In genomic region chr7:25585351-25586204, GRCm38 (mm10) we compare ENCODE assay signal across 33 mouse cellular contexts. TPM values are rescaled to one million over a fixed set of nuclear protein-coding genes. Genes with fewer than 3 reads are reported as not detected.
DNase-seq lines count a peak whose midpoint lies in the region; TF ChIP-seq lines count a peak whose summit lies in the region.
"Had no signal": no experiment of that assay in that cellular context is flagged by ENCODE, and none has a peak within 500 bp of the region (broad histone marks: within the 10 kb centered on the region; RNA-seq: fewer than 3 reads in every experiment).

No protein-coding gene starts in this region.

- DNase-seq in heart, embryonic 10.5 days (ENCODE audit: low spot score), result peak; percentile 51
- no peak for DNase-seq in heart, adult 18-20 months
- DNase-seq in spleen, postnatal 36 days (ENCODE audit: low spot score in 2 of 2), result peak; percentile 64 to 67
- DNase-seq in spleen, postnatal 14 days (ENCODE audit: low spot score in 2 of 2), result no peak
- DNase-seq in lung, adult 18-20 months, result no peak
- DNase-seq in kidney, postnatal 4 days, result no peak
- DNase-seq: adrenal gland, postnatal 10 days; cerebellum, adult 11-12 months; cerebellum, adult 8-10 months; cerebellum, postnatal 10 days; cerebellum, postnatal 36 days; forebrain, postnatal 0 days; gastrocnemius, adult 2 months; gastrocnemius, postnatal 14 days; heart, adult 2 months; heart, postnatal 36 days had no signal

- no peak overlapping the region for H3K27ac ChIP-seq in heart, embryonic 10.5 days
- H3K27ac ChIP-seq in bone marrow, adult 2 months (ENCODE audit: control insufficient read depth, insufficient read depth, low read depth, low read length, poor library complexity), result peak overlapping the region; percentile 44
- H3K27ac ChIP-seq: forebrain, embryonic 10.5 days; gastrocnemius, adult 2 months; heart, adult 2 months; hindbrain, embryonic 10.5 days; hindbrain, embryonic 13.5 days; intestine, embryonic 15.5 days had no signal

- H3K9me3 ChIP-seq in heart, embryonic 10.5 days, result no peaks in the 10 kb centered on the region
- H3K9me3 ChIP-seq: G1E; hindbrain, embryonic 13.5 days; intestine, embryonic 15.5 days had no signal

- TF ChIP-seq POLR2A in bone marrow, adult 2 months (IDR thresholded peaks at IDR 0.05; ENCODE audit: borderline replicate concordance, control insufficient read depth, low read depth, low read length), result no peak

- TF ChIP-seq CTCF in bone marrow, adult 2 months (IDR thresholded peaks at IDR 0.05; ENCODE audit: control insufficient read depth, insufficient read depth, low read length), result no peak

- no peak overlapping the region for H3K4me3 ChIP-seq in heart, embryonic 10.5 days
- no peak overlapping the region for H3K4me3 ChIP-seq in bone marrow, adult 2 months (replicated peaks; ENCODE audit: control insufficient read depth, low read depth, low read length)
- H3K4me3 ChIP-seq: forebrain, embryonic 10.5 days; gastrocnemius, adult 2 months; heart, adult 2 months; hindbrain, embryonic 10.5 days; hindbrain, embryonic 13.5 days; intestine, embryonic 15.5 days had no signal

- no peaks in the 10 kb centered on the region for H3K36me3 ChIP-seq in heart, embryonic 10.5 days
- H3K36me3 ChIP-seq: forebrain, embryonic 10.5 days; G1E; hindbrain, embryonic 10.5 days; hindbrain, embryonic 13.5 days; intestine, embryonic 15.5 days had no signal

- no peaks in the 10 kb centered on the region for H3K4me1 ChIP-seq in heart, embryonic 10.5 days
- no peaks in the 10 kb centered on the region; the same call in 1 of the 2 replicates for H3K4me1 ChIP-seq in bone marrow, adult 2 months (ENCODE audit: control insufficient read depth, insufficient read depth, low read length)
- H3K4me1 ChIP-seq: forebrain, embryonic 10.5 days; hindbrain, embryonic 10.5 days; hindbrain, embryonic 13.5 days; intestine, embryonic 15.5 days had no signal

- 73% methylated on average over 9 of the region's 9 CpGs for WGBS in heart, embryonic 10.5 days
- 68% methylated on average over 9 of the region's 9 CpGs for WGBS in bone marrow, adult 2 months

- no peaks in the 10 kb centered on the region for H3K27me3 ChIP-seq in heart, embryonic 10.5 days (ENCODE audit: insufficient read depth, poor library complexity, severe bottlenecking)
- H3K27me3 ChIP-seq: hindbrain, embryonic 13.5 days; intestine, embryonic 15.5 days had no signal

RNA-seq across cellular contexts. Expression of gene Erich4, which starts 30.1 kb away (rescaled TPM):
- polyA plus RNA-seq in heart, embryonic 10.5 days (2016; fragmentation: Nextera tagmentation; extraction: Ambion mirVana), result not detected in 2 replicates
- under 1 TPM in 1 of 2 experiments, not detected in 1; 0.50 TPM for total RNA-seq in heart, adult 18-20 months (2021)
- not detected in 2 replicates for polyA plus RNA-seq in bone marrow, adult 2 months (2011; ENCODE audit: insufficient read depth, insufficient read length, low replicate concordance, missing spikeins)
- total RNA-seq: adrenal gland, adult 18-20 months; adrenal gland, postnatal 10 days; forebrain, postnatal 0 days; G1E; gastrocnemius, adult 2 months; gastrocnemius, postnatal 14 days; gastrocnemius, postnatal 4 days had no signal
- polyA plus RNA-seq: embryonic facial prominence, embryonic 11.5 days; embryonic facial prominence, embryonic 14.5 days; forebrain, embryonic 10.5 days; forebrain, embryonic 14.5 days; forebrain, postnatal 0 days; G1E; heart, adult 2 months; heart, embryonic 11.5 days; heart, embryonic 14.5 days; hindbrain, embryonic 10.5 days; hindbrain, embryonic 13.5 days; hindbrain, embryonic 16.5 days; Patski had no signal

RNA-seq across cellular contexts. Expression of gene Dmac2, which starts 33.6 kb away (rescaled TPM):
- polyA plus RNA-seq in heart, embryonic 10.5 days (2016; fragmentation: Nextera tagmentation; extraction: Ambion mirVana), result 48.9 and 54.6 TPM in 2 replicates
- total RNA-seq in heart, adult 18-20 months (2021), result 10 to 100 TPM; 56.2 to 58.8 TPM
- 11.5 and 23.1 TPM in 2 replicates for polyA plus RNA-seq in bone marrow, adult 2 months (2011; ENCODE audit: insufficient read depth, insufficient read length, low replicate concordance, missing spikeins)

RNA-seq across cellular contexts. Expression of gene B3gnt8, which starts 40.9 kb away (rescaled TPM):
- polyA plus RNA-seq in heart, embryonic 10.5 days (2016; fragmentation: Nextera tagmentation; extraction: Ambion mirVana), result 5.2 and 5.4 TPM in 2 replicates
- 1 to 10 TPM; 3.4 to 4.4 TPM for total RNA-seq in heart, adult 18-20 months (2021)
- polyA plus RNA-seq in bone marrow, adult 2 months (2011; ENCODE audit: insufficient read depth, insufficient read length, low replicate concordance, missing spikeins), result 15.2 and 26.9 TPM in 2 replicates

RNA-seq across cellular contexts. Expression of gene Ceacam2, which starts 45.9 kb away (rescaled TPM):
- polyA plus RNA-seq in heart, embryonic 10.5 days (2016; fragmentation: Nextera tagmentation; extraction: Ambion mirVana), result not detected in 2 replicates
- 1 to 10 TPM; 2.2 to 2.3 TPM for total RNA-seq in heart, adult 18-20 months (2021)
- not detected in 2 replicates for polyA plus RNA-seq in bone marrow, adult 2 months (2011; ENCODE audit: insufficient read depth, insufficient read length, low replicate concordance, missing spikeins)
- total RNA-seq: forebrain, postnatal 0 days had no signal
- polyA plus RNA-seq: brain, embryonic 14.5 days; embryonic facial prominence, embryonic 11.5 days; forebrain, embryonic 10.5 days; forebrain, embryonic 14.5 days; forebrain, postnatal 0 days; G1E; heart, embryonic 11.5 days; heart, postnatal 0 days; hindbrain, embryonic 10.5 days had no signal

Comparison
In these comparisons a context has a peak if more than half of its experiments do, and no peak if none do; other contexts are left out.
1. DNase-seq: peak in heart, embryonic 10.5 days (single experiment) and spleen, postnatal 36 days (2 of 2); none in heart, adult 18-20 months (0 of 2), spleen, postnatal 14 days (0 of 2), lung, adult 18-20 months (0 of 2) and kidney, postnatal 4 days (0 of 2).